Mouse (Mus musculus): ENCODE measurements at regions not wholly inside any gene's neighbourhood (a gene's known extent, or its start where the extent isn't known, plus 50 kb on each side); places are given as distances from the start of the nearest gene placed in this dataset.
A peak's percentile ranks its signal among the peaks of the same experiment; 100 is the strongest.

- no peak for DNase-seq (ENCODE audit: low spot score)
These were observed 58.6 kb upstream of the Dbx2 start for GRCm38 (mm10) chr15:95714408-95714807.

GRCm38 (mm10) chr15:95715941-95716340, 60.2 kb upstream of the Dbx2 start:
- DNase-seq (ENCODE audit: low spot score), result no peak

- no peak for DNase-seq (ENCODE audit: low spot score)
These were observed 66.9 kb upstream of the Ano6 start for GRCm38 (mm10) chr15:95723699-95724098.

- peak; percentile 50 for DNase-seq (ENCODE audit: low spot score)
These were observed 64.8 kb upstream of the Ano6 start for GRCm38 (mm10) chr15:95725866-95726265.

- DNase-seq (ENCODE audit: low spot score), result no peak
These were observed 64.1 kb upstream of the Ano6 start for GRCm38 (mm10) chr15:95726516-95726915.

- no peak for DNase-seq (ENCODE audit: low spot score)
These were observed 54.9 kb upstream of the Ano6 start for GRCm38 (mm10) chr15:95735746-95736145.

Data from urinary bladder, postnatal 10 days (tissue).